Mouse (Mus musculus): Measurements from ENCODE around the gene Ascc2.

- TF ChIP-seq CTCF (conservative IDR thresholded peaks at IDR 0.05; ENCODE audit: insufficient read depth, insufficient read length, low read depth, low read length) (no peak), POLR2A (IDR thresholded peaks at IDR 0.05; ENCODE audit: low read depth, low read length) (no peak)
These were observed 31.0 kb upstream of the Ascc2 start for GRCm38 (mm10) chr11:4606541-4606940.
